Mouse (Mus musculus): ENCODE results near the gene Ap2b1. TPM values are rescaled to one million over a fixed set of nuclear protein-coding genes. Genes with fewer than 3 reads are reported as not detected.
A peak's percentile ranks its signal among the peaks of the same experiment; 100 is the strongest.

Ap2b1 gene
- total RNA-seq, 2 experiments from 2014 or later = 109 to 114 TPM

- DNase-seq = no peak
Observed at GRCm38 (mm10) chr11:83397626-83398025, 98.8 kb downstream of the Ap2b1 start.

- DNase-seq = no peak
Observed at GRCm38 (mm10) chr11:83398724-83399123, 99.9 kb downstream of the Ap2b1 start.

DNA sequence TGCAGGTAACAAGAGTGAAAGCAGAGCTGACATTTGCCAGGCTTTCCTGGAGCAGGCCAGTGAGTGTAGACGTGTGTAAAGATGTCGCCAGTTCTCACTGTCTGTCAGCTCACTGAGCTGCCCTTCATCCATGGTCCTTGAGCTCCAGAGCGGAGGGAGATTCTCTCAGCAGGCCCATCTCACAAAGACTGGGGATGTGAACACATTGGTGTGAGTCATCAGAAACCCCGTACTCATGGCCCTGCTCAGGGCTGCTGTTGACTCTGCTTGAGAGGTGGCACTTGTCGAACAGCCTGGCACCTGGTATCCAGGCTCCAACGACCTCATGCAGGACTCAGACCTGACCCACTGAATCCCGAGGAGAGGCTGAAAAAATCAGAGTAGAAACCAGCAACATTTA lies 105.0 kb downstream of the Ap2b1 start:
- no peak for DNase-seq

- no peak for DNase-seq
Observed at GRCm38 (mm10) chr11:83406391-83406790, 107.6 kb downstream of the Ap2b1 start.

DNA sequence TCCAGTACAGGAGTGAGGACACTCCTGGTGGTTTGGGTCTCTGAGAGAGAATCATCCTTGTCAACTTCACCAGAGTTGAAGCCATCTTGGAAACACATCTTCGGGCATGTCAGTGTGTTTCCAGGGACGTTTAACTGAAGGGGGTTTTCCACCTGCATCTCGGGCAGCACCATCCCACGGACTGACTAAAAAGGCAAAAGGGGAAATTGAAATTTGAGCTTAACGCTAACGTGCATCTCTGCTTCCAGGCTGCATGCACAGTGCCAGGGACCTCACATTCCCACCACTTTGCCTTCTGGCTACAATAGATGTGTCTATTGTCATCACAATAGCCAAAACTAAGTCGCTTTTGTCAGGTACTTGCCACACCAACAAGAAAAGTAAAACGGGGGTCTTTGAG lies 109.4 kb downstream of the Ap2b1 start:
- no peak for DNase-seq

DNA sequence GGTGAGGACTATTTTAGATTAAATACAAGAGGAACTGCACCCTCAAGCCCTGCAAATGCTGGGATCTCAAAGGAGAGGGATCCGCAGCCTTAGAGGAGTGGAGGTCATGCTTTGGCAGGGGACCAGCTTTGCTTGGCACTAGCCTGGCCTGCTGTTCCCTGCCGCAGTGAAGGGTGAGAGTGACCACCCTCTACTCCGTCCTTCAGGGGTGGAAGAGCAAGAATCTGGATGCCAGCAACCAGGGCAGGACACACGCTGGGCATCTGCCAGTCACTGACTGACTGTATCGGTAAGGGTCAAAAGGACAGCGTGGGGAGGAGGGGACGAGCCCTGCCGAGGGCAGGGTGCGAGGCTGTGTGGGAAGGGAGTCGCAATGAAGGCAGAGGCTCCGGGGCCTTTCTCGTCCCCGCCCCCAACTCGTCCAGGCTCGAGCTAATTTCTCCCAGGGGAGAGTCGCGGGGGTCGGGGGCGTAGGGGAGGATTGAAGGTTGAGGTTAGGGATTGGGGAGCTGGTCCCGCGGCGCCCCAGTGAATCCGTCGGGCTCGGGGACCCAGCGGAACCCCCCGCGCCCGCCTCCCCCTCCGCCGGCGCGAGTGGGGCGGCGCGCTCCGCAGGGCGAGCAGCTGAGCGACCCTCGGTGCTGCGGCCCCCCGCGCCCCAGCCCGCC lies 110.4 kb downstream of the Ap2b1 start, which contains the start of gene Rasl10b:
Gene Rasl10b (plus strand): TSS at position 51 of the 668 bp plus-strand sequence.
- DNase-seq = peak; percentile 37 to 53

DNA sequence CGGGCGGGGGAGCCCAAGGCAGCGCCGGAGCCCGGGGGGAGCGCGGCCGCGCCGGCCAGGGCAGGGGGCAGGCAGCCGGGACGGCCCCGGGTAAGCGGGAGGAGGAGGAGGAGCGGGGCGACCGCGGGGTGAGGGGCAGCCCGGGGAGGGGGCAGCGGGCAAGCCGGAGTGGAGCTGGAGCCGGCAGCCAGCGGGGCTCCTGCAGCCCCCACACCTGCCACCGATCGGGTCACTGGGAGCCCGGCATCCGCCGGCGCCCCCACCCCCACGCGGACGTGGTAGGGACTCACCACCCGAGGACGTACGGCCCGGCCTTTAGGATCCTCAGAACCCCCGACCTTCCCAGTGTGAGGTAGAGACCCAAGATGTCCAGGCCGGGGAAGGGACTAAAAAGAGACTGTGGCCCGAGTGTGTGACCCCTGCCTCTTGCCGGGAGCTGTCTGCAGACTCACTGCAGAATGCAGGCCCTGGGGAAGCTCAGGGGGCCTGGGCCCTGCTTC lies 111.0 kb downstream of the Ap2b1 start:
- DNase-seq = peak; percentile 17 to 26

DNA sequence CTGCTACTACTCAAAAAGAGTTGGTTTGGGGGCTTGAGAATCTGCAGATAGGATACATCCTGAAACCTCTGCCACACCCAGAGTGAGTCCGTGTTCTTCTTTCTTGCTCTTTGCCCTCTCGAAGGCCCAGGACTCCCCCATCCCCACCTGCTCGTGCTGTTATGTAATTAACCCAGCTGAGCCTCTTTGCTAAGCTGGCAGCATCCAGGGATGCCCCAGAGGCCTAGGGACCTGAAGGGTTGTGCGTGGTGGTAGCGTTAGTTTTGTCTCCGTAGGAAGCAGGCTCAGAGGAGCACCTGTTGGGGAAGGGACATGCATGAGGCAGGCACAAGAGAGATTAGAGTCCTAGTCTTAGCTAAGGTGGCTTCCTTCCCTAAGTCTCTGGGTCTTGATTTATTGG lies 111.7 kb downstream of the Ap2b1 start:
- DNase-seq = no peak

DNA sequence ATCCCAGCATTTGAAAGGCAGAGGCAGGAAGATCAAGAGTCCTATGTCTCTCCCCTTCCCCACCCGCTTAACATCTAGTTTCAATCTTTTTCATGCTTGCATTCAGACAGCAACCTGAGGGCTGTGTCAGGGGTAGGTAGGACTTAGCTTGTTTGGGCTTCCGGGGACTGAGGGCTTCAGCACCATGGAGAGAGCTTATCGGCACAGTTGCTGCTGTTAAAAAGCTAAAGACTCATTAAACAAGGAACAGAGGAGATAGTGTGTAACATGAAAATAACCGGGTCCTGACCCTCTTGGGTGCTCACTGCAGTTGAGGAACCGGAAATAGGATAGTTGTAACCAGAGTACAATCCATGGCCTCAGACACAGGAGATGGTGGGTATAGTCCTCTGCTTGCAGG lies 118.3 kb downstream of the Ap2b1 start:
- DNase-seq = peak; percentile 77 to 83

GRCm38 (mm10) chr11:83417708-83418107 lies 118.9 kb downstream of the Ap2b1 start:
- no peak for DNase-seq

GRCm38 (mm10) chr11:83418566-83418965 lies 119.7 kb downstream of the Ap2b1 start:
- DNase-seq = no peak

GRCm38 (mm10) chr11:83420338-83420737 lies 121.5 kb downstream of the Ap2b1 start:
- DNase-seq = no peak

DNA sequence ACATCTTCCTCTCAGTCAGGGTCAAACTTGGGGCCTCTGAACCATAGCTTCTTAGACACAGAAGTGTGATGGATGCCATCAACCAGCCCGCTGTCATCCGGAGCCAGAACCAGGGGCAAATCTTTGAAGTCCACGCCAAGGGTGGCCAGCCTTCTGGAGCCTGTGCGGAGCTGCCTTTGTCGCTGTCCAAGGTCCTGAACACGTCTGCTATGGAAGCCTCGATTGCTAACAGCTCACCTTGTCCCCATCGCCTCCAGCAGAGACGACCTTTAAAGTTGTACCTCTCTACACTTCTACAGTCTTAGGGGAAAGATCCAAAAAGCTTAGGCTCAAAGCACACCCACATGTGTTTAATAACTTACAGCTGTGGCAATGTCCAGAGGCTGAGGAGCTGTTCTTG lies 122.5 kb downstream of the Ap2b1 start:
- peak; percentile 84 to 88 for DNase-seq

DNA sequence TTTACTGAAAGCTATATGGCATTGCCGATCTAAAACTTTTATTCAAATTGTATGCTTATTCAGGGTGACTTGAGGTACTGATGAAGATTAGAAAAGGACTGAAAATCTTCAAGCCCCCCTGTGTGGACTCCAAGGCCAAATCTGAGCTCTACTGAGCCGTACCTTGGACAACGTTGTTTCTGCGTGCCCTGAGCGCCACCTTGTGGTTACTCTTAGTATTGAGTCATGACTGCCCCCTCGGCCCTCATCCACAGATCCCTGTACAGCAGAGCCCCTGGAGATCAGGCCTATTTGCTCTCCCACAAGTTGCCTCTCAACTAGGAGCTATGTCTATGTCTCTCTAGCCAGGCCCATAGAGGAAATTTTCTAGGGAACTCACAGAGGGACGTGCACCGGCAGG lies 125.9 kb downstream of the Ap2b1 start:
- DNase-seq = peak; percentile 67 to 77

- peak in 1 of 2 experiments; percentile 55 for DNase-seq
Observed at GRCm38 (mm10) chr11:83426964-83427363, 128.1 kb downstream of the Ap2b1 start.

- no peak for DNase-seq
Observed at GRCm38 (mm10) chr11:83429355-83429754, 130.5 kb downstream of the Ap2b1 start, which contains the start of gene Gas2l2. Gene Gas2l2, minus strand, starts transcription at chr11:83429455.

GRCm38 (mm10) chr11:83432533-83432932 lies 133.7 kb downstream of the Ap2b1 start:
- DNase-seq = no peak

- no peak for DNase-seq
Observed at GRCm38 (mm10) chr11:83437377-83437776, 138.6 kb downstream of the Ap2b1 start, which contains the start of gene 1700020L24Rik. Gene 1700020L24Rik, plus strand, starts transcription at chr11:83437677.

DNA sequence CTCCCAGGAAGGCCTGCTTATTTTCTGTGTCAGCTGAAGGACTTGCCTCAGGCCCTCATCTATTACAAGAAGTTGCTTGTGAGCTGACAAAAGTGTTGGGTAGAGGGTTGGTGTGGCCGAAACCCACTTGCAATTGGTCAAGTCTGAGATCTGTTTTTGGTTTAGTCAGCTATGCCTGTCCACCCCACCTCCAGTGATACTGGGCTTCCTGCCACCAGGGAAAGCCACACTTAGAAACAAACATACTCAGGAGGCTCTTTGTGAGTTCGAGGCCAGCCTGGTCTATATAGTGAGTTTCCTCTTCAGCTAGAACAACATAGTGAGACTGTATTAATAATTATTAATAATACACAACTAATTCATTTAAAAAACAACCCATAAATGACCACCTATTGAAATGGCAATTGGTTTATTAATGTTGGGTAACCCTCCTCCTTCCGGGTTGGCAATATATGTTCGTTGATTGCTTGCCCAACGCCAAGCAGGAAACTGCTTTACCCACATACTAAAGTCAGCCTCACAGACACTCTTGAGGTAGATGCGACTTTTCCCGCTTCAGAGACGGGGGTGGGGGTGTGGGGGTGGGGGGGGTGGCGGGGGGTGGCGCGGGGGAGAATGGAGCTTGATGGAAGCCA lies 140.7 kb downstream of the Ap2b1 start:
- no peak for DNase-seq

- peak; percentile 88 to 93 for DNase-seq
Observed at GRCm38 (mm10) chr11:83440081-83441064, 141.5 kb downstream of the Ap2b1 start.

DNA sequence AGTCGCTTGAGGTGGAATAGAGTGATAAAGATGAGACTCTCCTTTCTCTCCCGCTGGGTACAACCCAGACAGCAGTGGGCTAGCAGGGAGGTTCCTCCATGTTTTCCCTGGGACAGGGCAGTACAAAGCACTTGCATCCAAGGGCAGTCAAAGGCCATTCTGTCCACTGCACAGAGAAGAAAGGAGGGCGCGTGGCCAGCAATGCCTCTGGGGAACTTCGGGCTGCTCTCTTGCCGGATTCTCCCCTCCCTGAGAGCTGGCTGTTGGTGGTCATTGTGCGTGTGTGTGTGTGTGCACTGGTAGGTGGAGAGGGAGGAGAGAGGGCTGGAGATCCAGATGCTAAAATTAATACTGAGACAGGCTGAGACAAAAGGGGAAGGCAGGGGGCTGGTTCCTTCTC lies 142.4 kb downstream of the Ap2b1 start:
- peak; percentile 49 to 70 for DNase-seq

DNA sequence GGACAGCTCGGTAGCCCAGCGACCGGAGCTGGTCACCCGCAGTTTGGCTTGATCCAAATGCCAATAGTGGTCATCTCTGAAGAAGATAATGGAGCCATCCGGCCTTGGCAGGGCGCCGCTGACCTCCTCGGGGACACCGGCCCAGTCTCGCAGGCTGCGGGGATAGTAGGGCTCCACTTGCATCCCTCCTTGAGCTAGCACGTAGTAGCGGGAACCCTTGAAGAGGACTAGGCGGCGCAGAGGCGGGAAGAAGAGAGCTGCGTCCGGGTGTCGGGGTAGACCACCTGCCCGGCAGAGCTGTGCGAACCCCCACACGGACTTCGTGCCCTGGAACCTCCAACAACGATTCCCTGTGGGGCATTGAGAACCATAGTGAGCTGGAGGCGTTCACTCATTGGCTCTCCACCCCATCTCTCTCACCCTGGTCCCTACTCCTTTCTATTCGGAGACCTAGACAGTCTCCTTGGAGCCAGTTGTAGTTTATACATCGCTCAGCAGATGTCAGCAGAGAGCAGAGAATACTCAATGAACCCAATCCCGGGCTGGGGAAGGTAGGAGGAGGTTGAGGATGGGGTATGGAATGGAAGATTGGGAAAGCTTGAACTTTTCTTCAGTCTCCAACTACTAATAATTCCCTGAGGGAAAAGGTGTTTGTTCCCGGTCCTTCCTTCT lies 143.9 kb downstream of the Ap2b1 start:
- DNase-seq = peak; percentile 79 to 82
